In the genomic region with DNA sequence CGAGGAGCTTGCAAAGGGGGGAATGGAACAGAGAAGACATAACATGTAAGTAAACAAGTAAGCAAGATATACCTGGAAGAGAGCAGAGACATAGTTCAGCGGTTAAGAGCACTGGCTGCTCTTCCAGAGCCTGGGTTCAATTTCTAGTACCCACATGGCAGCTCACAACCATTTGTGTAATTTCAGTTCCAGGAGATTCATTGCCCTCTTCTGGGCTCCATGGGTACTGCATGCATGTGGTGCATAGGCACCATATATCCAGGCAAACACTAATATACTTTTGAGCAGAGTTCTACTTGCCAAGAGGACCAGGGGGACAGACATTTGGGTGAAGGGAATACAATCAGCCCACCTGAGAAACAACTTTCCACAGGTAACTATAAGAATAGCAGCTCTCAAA, we compare ENCODE assay signal across 8 mouse cellular contexts. TPM values are rescaled to one million over a fixed set of nuclear protein-coding genes. Genes with fewer than 3 reads are reported as not detected.
DNase-seq lines count a peak whose midpoint lies in the region; TF ChIP-seq lines count a peak whose summit lies in the region.
"Had no signal": no experiment of that assay in that cellular context is flagged by ENCODE, and none has a peak within 500 bp of the region (broad histone marks: within the 10 kb centered on the region; RNA-seq: fewer than 3 reads in every experiment).

No protein-coding gene starts in this region.

- H3K4me3 ChIP-seq in ES-E14 (ENCODE audit: insufficient read depth in 1 of 2, low read depth in 1 of 2, low read length in 2 of 2, poor library complexity in 1 of 2, severe bottlenecking in 1 of 2) = no peak overlapping the region
- H3K4me3 ChIP-seq: heart, embryonic 13.5 days had no signal

- peaks cover 7% of the 10 kb centered on the region; the same call in 1 of the 2 replicates for H3K36me3 ChIP-seq in ES-E14 (ENCODE audit: control insufficient read depth, insufficient read depth, low read length, poor library complexity, severe bottlenecking)

- H3K27ac ChIP-seq in ES-E14 (ENCODE audit: insufficient read depth, low read depth, low read length, poor library complexity, severe bottlenecking) = no peak overlapping the region
- H3K27ac ChIP-seq: heart, embryonic 13.5 days had no signal

- H3K9me3 ChIP-seq in ES-E14 (ENCODE audit: control insufficient read depth, insufficient read depth, low read depth, low read length) = no peaks in the 10 kb centered on the region
- H3K9me3 ChIP-seq: heart, embryonic 13.5 days had no signal

- in situ Hi-C loops in ES-E14 (cut with MboI; ENCODE audit: low sequenced_read_pairs in 2 of 2, unreplicated experiment in 2 of 2) = loop anchor here in 1 of 2 experiments (10.0 kb wide), 1 partner anchor 73 kb away; no protein-coding TSS in a partner anchor

- peak; percentile 37 for DNase-seq in layer of hippocampus, adult 11-12 months (ENCODE audit: low spot score)
- DNase-seq in layer of hippocampus, adult 8-10 months (ENCODE audit: low spot score in 2 of 2) = no peak
- peak; percentile 54 for DNase-seq in ES-E14 (ENCODE audit: low read depth, low spot score)
- DNase-seq in adrenal gland, adult 2 months = peak; percentile 51
- DNase-seq in heart, postnatal 4 days = peak; percentile 68
- DNase-seq in lung, postnatal 25 days (ENCODE audit: low spot score) = peak; percentile 63
- peak; percentile 80 for DNase-seq in thymus, postnatal 14 days

- no peak overlapping the region for H3K9ac ChIP-seq in ES-E14 (ENCODE audit: insufficient read depth, low read depth, low read length, poor library complexity, severe bottlenecking)
- H3K9ac ChIP-seq: heart, embryonic 13.5 days had no signal

- H3K4me1 ChIP-seq in ES-E14 (ENCODE audit: control insufficient read depth in 2 of 2, insufficient read depth in 2 of 2, low read length in 2 of 2, poor library complexity in 1 of 2) = no peaks in the 10 kb centered on the region

TF ChIP-seq in ES-E14, 5 proteins besides CTCF, POLR2A, EP300 and RAD21:
- TF ChIP-seq ZC3H11A (IDR thresholded peaks at IDR 0.05; ENCODE audit: borderline replicate concordance, low read depth, low read length) (0 out of 2 replicates have a peak, but pooled peaks have one; percentile 13), CHD2 (IDR thresholded peaks at IDR 0.05; ENCODE audit: low read depth, low read length) (no peak)

RNA-seq across cellular contexts. Expression of a gene that starts 29.8 kb away (rescaled TPM):
- 10 to 100 TPM; 17.8 to 21.3 (median 19.8) TPM for total RNA-seq in layer of hippocampus, adult 8-10 months (2022)
- total RNA-seq in ES-E14 (2012; rRNA removed) = 9.3 and 11.0 TPM in 2 replicates
- total RNA-seq in adrenal gland, adult 2 months (2021) = 10 to 100 TPM in 1 of 2 experiments, 1 to 10 TPM in 1; 7.8 to 14.2 TPM
- polyA plus RNA-seq in adrenal gland, adult 2 months (2012; rRNA removed) = 8.1 and 9.6 TPM in 2 replicates
- 1 to 10 TPM; 4.6 to 4.9 TPM for total RNA-seq in heart, postnatal 4 days (2021)

RNA-seq across cellular contexts. Expression of a gene that starts 38.9 kb away (rescaled TPM):
- total RNA-seq in layer of hippocampus, adult 8-10 months (2022) = 10 to 100 TPM; 24.0 to 28.4 (median 26.2) TPM
- 12.9 and 13.7 TPM in 2 replicates for total RNA-seq in ES-E14 (2012; rRNA removed)
- 10 to 100 TPM; 19.7 to 23.6 TPM for total RNA-seq in adrenal gland, adult 2 months (2021)
- polyA plus RNA-seq in adrenal gland, adult 2 months (2012; rRNA removed) = 22.2 and 27.3 TPM in 2 replicates
- total RNA-seq in heart, postnatal 4 days (2021) = 10 to 100 TPM; 22.3 to 23.1 TPM

RNA-seq across cellular contexts. Expression of a gene that starts 39.3 kb away (rescaled TPM):
- total RNA-seq in layer of hippocampus, adult 8-10 months (2022) = under 1 TPM in 3 of 4 experiments, not detected in 1; 0.18 to 0.49 (median 0.31) TPM
- total RNA-seq in ES-E14 (2012; rRNA removed) = 0.13 and 0.26 TPM in 2 replicates
- total RNA-seq in adrenal gland, adult 2 months (2021) = not detected
- not detected in 2 replicates for polyA plus RNA-seq in adrenal gland, adult 2 months (2012; rRNA removed)
- total RNA-seq in heart, postnatal 4 days (2021) = not detected

Comparison
In these comparisons a context has a peak if more than half of its experiments do, and no peak if none do; other contexts are left out.
1. DNase-seq: peak in layer of hippocampus, adult 11-12 months (single experiment), ES-E14 (single experiment), adrenal gland, adult 2 months (single experiment), heart, postnatal 4 days (single experiment), lung, postnatal 25 days (single experiment) and thymus, postnatal 14 days (single experiment); none in layer of hippocampus, adult 8-10 months (0 of 2).